Mouse (Mus musculus) intestine, embryonic 14.5 days (tissue): ENCODE data around the gene Sowahb. TPM values are rescaled to one million over a fixed set of nuclear protein-coding genes. Genes with fewer than 3 reads are reported as not detected.

Experiments used
- ATAC-seq: fragments of 200-750 bp; cut with Nextera tagmentation; replicated peaks from 2 replicates; pipeline ENCODE4 v1.8.0; 2017; ENCODE audit warnings: low read depth, moderate number of reproducible peaks, moderate TSS enrichment, moderate library complexity; ENCODE audit not compliant: low FRiP score, low TSS enrichment
- DNase-seq: peaks from one replicate; pipeline ENCODE4 v3.0.0-alpha.2; 2018; ENCODE audit warnings: low spot score
- H3K27ac ChIP-seq: fragments of 300-500 bp; sonication (generic); 2 replicates; pipeline ENCODE4 v1.5.1; 2014; ENCODE audit warnings: low read depth, mild to moderate bottlenecking, control low read depth
- H3K27me3 ChIP-seq: fragments of 300-500 bp; sonication (generic); replicated peaks from 2 replicates; pipeline ENCODE4 v1.6.1; 2014; ENCODE audit warnings: low read length, control low read depth; ENCODE audit not compliant: control insufficient read depth, insufficient read depth
- H3K36me3 ChIP-seq: fragments of 300-500 bp; sonication (generic); 2 replicates; pipeline ENCODE4 v1.6.1; 2014; ENCODE audit warnings: low read length, control low read depth; ENCODE audit not compliant: control insufficient read depth, insufficient read depth
- H3K4me1 ChIP-seq: fragments of 300-500 bp; sonication (generic); replicated peaks from 2 replicates; pipeline ENCODE4 v1.6.1; 2014; ENCODE audit warnings: low read length, control low read depth, mixed read lengths; ENCODE audit not compliant: control insufficient read depth, insufficient read depth
- H3K4me2 ChIP-seq: fragments of 300-500 bp; sonication (generic); 2 replicates; pipeline ENCODE4 v1.6.1; 2014; ENCODE audit warnings: low read length
- H3K4me3 ChIP-seq: fragments of 300-500 bp; sonication (generic); 2 replicates; pipeline ENCODE4 v1.5.1; 2014; ENCODE audit warnings: low read depth, low read length, control low read depth, mixed read lengths
- H3K9ac ChIP-seq: fragments of 300-500 bp; sonication (generic); 2 replicates; pipeline ENCODE4 v1.6.1; 2014; ENCODE audit warnings: mild to moderate bottlenecking, low read length
- H3K9me3 ChIP-seq: fragments of 300-500 bp; sonication (generic); 2 replicates; pipeline ENCODE4 v1.6.1; 2016; ENCODE audit warnings: low read length, control low read depth; ENCODE audit not compliant: control insufficient read depth
- WGBS: fragments of 180-500 bp; shearing (Covaris S2); extraction: QIAGEN DNeasy Blood & Tissue Kit; methylation state at CpG from one replicate; pipeline ENCODE4 v1.1.7; 2014; 5-methylcytosine and 5-hydroxymethylcytosine counted together
- polyA plus RNA-seq: library from polyadenylated mRNA; unstranded; fragments of >200 nt; fragmentation: Nextera tagmentation; extraction: Ambion mirVana; gene quantifications from 2 replicates; pipeline ENCODE4 v1.2.1, GENCODE M21; 2014

Gene Sowahb
- polyA plus RNA-seq, 1 experiment from 2014 or later, result 3.9 TPM

DNA sequence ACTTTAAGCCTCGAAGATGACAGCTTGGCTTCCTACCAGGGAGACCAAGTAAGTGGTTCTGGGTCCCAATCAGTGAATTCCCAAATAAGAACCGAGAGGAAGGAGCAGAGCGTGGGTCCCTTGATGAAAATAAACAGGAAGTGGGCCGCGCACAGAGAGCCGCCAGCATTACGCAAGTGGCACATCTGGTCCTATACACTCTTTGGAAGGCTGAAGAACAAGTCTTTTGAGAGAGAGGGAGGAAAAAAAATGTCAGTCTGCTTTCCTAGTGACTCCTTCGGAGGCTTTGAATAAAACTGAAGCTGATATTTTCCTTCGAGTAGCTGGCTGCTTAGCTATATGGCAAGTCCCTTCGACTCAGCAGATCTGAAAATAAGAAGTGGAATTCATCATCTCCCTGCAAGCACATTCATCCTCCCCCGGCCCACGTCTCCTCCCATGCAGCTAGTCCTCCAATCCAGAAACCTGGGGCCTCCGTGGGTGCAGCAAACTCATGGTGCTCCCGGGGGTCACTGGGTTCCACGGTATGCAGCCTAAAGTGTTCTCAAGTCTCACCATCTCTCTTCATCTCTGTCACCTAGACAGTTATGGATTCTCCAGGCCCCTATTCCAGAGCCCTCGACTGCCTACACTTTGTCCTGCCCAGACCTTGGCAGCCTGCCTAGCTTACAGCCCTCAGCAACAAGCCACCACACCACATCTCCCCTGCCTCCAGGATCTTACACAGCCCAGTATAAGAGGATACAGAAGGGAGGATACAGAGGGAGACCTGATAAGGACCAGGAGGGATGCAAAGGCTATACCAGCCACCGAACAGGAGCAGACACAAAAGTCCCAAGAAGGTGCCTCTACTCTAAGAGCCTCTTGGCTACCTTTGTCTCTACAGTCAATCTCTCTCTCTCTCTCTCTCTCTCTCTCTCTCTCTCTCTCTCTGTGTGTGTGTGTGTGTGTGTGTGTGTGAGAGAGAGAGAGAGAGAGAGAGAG lies 43.8 kb downstream of the Sowahb start:
- H3K4me1 ChIP-seq, result peaks cover 52% of the 10 kb centered on the region
- peak overlapping the region; percentile 18 for H3K4me2 ChIP-seq
- no peaks in the 10 kb centered on the region for H3K9me3 ChIP-seq
- no peak overlapping the region for H3K4me3 ChIP-seq
- H3K9ac ChIP-seq, result peak overlapping the region; percentile 20; the same call in 1 of the 2 replicates
- peak overlapping the region; percentile 93 for H3K27ac ChIP-seq
- ATAC-seq, result no peak
- H3K36me3 ChIP-seq, result no peaks in the 10 kb centered on the region
- H3K27me3 ChIP-seq, result no peaks in the 10 kb centered on the region
- WGBS, result 21% methylated on average over 17 of the region's 17 CpGs
- DNase-seq, result no peak

DNA sequence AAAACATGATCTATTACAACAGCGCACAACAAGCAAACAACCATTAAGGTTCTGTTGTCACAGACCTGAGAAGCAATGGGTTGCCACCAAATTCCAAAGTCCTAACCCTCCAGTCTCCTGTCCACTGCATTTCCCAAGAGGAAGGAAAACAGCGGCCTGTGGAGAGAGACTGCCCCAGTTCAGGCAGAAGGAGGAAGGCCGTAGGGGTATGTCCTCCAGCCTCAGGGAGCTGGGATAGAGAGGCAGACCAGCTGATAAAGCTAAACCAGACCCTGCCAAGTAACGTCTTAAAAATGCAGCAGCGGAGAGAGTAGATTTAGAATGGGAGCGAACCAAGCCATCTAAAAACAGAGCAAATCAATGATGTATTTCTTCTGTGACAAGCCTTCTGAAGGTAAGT lies 44.8 kb downstream of the Sowahb start:
- DNase-seq (no peak), ATAC-seq (no peak)
- Histone ChIP-seq H3K4me3 (no peak overlapping the region), H3K9ac (no peak overlapping the region), H3K4me2 (no peak overlapping the region; the same call in 1 of the 2 replicates), H3K36me3 (no peaks in the 10 kb centered on the region), H3K4me1 (peaks cover 42% of the 10 kb centered on the region), H3K27ac (peak overlapping the region; percentile 93), H3K9me3 (no peaks in the 10 kb centered on the region), H3K27me3 (no peaks in the 10 kb centered on the region)
- 58% methylated on average over 6 of the region's 6 CpGs for WGBS

DNA sequence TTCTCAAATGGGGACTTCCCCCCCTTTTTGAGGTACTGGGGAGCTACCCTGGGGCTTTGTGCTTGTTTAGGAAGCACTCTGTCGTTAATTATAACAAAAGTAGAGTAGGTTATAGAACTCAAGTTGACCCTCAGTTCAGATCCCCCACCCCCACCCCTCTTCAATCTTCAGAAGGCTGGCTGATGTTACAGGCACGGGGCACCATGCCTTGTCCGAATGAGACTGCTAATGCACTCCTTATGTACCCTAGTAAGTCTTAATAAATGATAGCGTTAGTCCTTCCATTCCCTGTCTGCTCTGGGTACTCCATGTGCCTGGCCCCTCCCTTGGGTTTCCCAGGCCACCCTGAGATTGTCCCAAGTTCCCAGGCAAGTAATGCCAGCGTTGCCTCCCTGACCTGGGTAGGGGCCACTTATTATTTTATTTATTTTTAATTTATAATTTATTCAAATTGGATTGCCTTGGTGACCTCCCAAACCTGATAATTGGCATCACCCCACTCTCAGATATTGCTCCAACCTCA lies 46.3 kb downstream of the Sowahb start:
- Histone ChIP-seq H3K9ac (no peak overlapping the region), H3K4me2 (0 out of 2 replicates have a peak overlapping the region, but pooled peaks have one; percentile 11), H3K27me3 (no peaks in the 10 kb centered on the region), H3K9me3 (no peaks in the 10 kb centered on the region), H3K4me1 (peaks cover 41% of the 10 kb centered on the region), H3K36me3 (no peaks in the 10 kb centered on the region), H3K4me3 (no peak overlapping the region), H3K27ac (peak overlapping the region; percentile 96)
- WGBS, result 29% methylated on average over 5 of the region's 5 CpGs
- ATAC-seq (no peak), DNase-seq (no peak)

DNA sequence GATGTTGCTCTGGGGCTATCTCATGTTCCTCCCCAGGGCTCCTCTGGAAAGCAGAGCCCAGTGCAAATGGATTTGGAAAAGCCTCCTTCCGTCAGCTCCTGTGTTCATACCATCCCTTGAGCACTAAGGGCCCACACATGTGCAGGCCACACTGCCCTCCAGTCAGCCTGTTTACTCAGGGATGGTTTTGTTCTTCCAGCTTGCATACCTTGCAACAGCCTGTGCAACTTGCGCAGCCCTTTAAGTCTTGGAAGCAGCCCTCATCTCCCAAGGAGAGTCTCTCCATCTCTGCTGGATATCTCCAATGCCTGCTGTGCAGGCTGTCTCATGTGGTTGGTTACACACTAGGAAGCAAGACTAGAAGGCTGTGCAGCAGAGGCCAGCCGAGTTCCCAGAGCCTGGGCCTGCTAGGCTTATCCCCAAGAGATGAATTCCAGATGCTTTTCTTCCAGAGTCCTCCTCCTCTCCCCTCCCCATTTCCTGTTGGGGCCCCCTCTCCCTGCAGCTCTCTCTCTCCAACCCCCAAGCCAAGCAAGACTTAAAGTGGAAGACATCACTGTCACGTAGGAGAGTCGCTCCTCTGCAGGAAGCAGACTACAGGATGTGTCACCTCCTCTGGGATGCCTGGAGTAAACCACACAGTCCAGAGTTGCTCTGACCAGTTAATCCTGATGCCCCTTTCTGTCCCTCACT lies 47.2 kb downstream of the Sowahb start:
- ATAC-seq (peak; percentile 83), DNase-seq (peak; percentile 73)
- no peaks in the 10 kb centered on the region for H3K27me3 ChIP-seq
- peaks cover 41% of the 10 kb centered on the region for H3K4me1 ChIP-seq
- WGBS, result 27% methylated on average over 5 of the region's 5 CpGs
- H3K27ac ChIP-seq, result peak overlapping the region; percentile 96
- no peaks in the 10 kb centered on the region for H3K36me3 ChIP-seq
- H3K9me3 ChIP-seq, result no peaks in the 10 kb centered on the region
- H3K9ac ChIP-seq, result no peak overlapping the region
- H3K4me3 ChIP-seq, result no peak overlapping the region
- H3K4me2 ChIP-seq, result peak overlapping the region; percentile 22

- no peak for DNase-seq
- H3K27me3 ChIP-seq, result no peaks in the 10 kb centered on the region
- H3K9me3 ChIP-seq, result no peaks in the 10 kb centered on the region
- no peak for ATAC-seq
- no peaks in the 10 kb centered on the region for H3K36me3 ChIP-seq
- H3K9ac ChIP-seq, result no peak overlapping the region
- WGBS, result 86% methylated on average over 2 of the region's 2 CpGs
- H3K27ac ChIP-seq, result no peak overlapping the region
- no peak overlapping the region for H3K4me3 ChIP-seq
- H3K4me2 ChIP-seq, result no peak overlapping the region
- peaks cover 31% of the 10 kb centered on the region for H3K4me1 ChIP-seq
Observed at GRCm38 (mm10) chr5:92994861-92995260, 50.0 kb downstream of the Sowahb start.

- Histone ChIP-seq H3K27me3 (no peaks in the 10 kb centered on the region), H3K4me3 (no peak overlapping the region), H3K27ac (no peak overlapping the region), H3K4me1 (peaks cover 32% of the 10 kb centered on the region), H3K4me2 (no peak overlapping the region), H3K9me3 (no peaks in the 10 kb centered on the region), H3K9ac (no peak overlapping the region), H3K36me3 (no peaks in the 10 kb centered on the region)
- DNase-seq, result no peak
- no peak for ATAC-seq
- 83% methylated on average over 6 of the region's 6 CpGs for WGBS
Observed at GRCm38 (mm10) chr5:92994309-92994708, 50.5 kb downstream of the Sowahb start.

DNA sequence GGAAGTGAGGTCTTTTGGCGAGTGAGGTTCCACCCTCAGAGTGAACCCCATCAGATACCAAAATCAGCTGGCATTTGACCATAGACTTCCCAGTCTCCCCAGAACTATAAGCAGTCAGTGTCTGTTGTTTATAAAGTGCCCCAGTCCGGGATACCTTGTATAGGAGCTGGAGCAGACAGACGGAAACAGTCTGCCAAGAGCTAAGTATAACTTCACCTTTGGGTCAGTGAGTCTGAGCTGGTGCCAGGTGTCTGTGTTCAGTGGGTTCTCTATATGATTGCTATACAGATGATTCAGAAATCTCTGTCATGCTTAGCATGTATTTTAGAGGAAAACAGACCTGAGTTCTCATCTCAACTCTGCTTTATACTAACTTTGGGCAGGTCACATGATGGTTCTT lies 52.7 kb downstream of the Sowahb start:
- 45% methylated on average over 3 of the region's 3 CpGs for WGBS
- Histone ChIP-seq H3K27me3 (no peaks in the 10 kb centered on the region), H3K36me3 (no peaks in the 10 kb centered on the region), H3K9me3 (no peaks in the 10 kb centered on the region), H3K9ac (no peak overlapping the region), H3K4me1 (peaks cover 28% of the 10 kb centered on the region), H3K4me2 (no peak overlapping the region), H3K4me3 (no peak overlapping the region), H3K27ac (no peak overlapping the region)
- ATAC-seq, result no peak
- no peak for DNase-seq
